Mouse (Mus musculus) thymus, adult 2 months (tissue): ENCODE results near the gene Zzef1.

Source experiments
- CTCF ChIP-seq: fragments of 200-500 bp; IDR thresholded peaks from 2 replicates; pipeline ENCODE4 v1.5.1; 2012; ENCODE audit warnings: mild to moderate bottlenecking, control low read depth, low read length, moderate library complexity, borderline replicate concordance; ENCODE audit not compliant: control insufficient read depth, poor library complexity, insufficient read depth; ENCODE audit errors: extremely low read depth
- POLR2A ChIP-seq: fragments of 200-500 bp; IDR thresholded peaks from 2 replicates; pipeline ENCODE4 v1.6.1; 2012; ENCODE audit warnings: mild to moderate bottlenecking, low read length, control low read depth, moderate library complexity; ENCODE audit not compliant: control insufficient read depth, poor library complexity, insufficient read depth; ENCODE audit errors: extremely low read depth

GRCm38 (mm10) chr11:72851214-72851613 is 55.2 kb downstream of the Zzef1 start:
- no peak for TF ChIP-seq POLR2A
- TF ChIP-seq CTCF, result no peak
